ENCODE assay signal across 7 mouse cellular contexts in the genomic region with DNA sequence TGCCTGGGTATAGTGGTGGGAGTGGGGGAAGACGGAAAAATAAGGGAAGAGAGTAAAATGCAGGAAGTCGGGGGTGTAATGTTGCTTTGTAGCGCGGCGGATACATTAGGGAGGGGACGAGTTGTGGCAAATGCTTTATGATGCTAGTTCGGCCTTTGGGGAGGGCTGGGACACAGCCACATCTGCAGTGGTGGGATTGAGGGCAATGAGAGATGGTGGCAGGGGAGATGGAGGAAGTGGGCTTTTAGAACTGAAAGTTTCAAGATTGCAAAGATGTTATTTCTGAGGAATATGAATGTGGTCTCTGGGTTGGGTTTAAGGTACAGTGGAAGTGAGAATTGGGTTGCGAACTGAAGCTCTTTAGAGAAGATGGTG. TPM values are rescaled to one million over a fixed set of nuclear protein-coding genes. Genes with fewer than 3 reads are reported as not detected.
DNase-seq lines count a peak whose midpoint lies in the region; ATAC-seq and TF ChIP-seq lines count a peak whose summit lies in the region.

No protein-coding gene starts in this region.

- H3K36me3 ChIP-seq in liver, embryonic 16.5 days (ENCODE audit: control insufficient read depth, insufficient read depth): no peaks in the 10 kb centered on the region
- H3K36me3 ChIP-seq in small intestine, adult 2 months (ENCODE audit: control insufficient read depth, insufficient read depth, low read length): no peaks in the 10 kb centered on the region

- no peak for TF ChIP-seq POLR2A in small intestine, adult 2 months (IDR thresholded peaks at IDR 0.05; ENCODE audit: low read depth, low read length)

- H3K4me1 ChIP-seq in liver, embryonic 16.5 days (ENCODE audit: control insufficient read depth, low read depth, low read length): peaks cover 13% of the 10 kb centered on the region
- H3K4me1 ChIP-seq in small intestine, adult 2 months (ENCODE audit: control insufficient read depth, insufficient read depth, insufficient read length, low read length): no peaks in the 10 kb centered on the region

- no peak for TF ChIP-seq CTCF in small intestine, adult 2 months (IDR thresholded peaks at IDR 0.05; ENCODE audit: extremely low read depth, insufficient read length, insufficient replicate concordance, low read depth, low read length)

- H3K4me2 ChIP-seq in liver, embryonic 16.5 days (ENCODE audit: low read depth, low read length): peak overlapping the region; percentile 69

- H3K9me3 ChIP-seq in liver, embryonic 16.5 days (replicated peaks; ENCODE audit: control insufficient read depth, low read length): no peaks in the 10 kb centered on the region

- peak; percentile 13 for DNase-seq in 3134 (ENCODE audit: extremely low read depth, insufficient read length, low spot score)
- DNase-seq in 416B (ENCODE audit: low read depth): peak; percentile 64
- peak; percentile 9 for DNase-seq in embryo, embryonic 11.5 days (ENCODE audit: low read depth, low spot score)
- DNase-seq in heart, postnatal 4 days: peak; percentile 33
- DNase-seq in layer of hippocampus, adult 8-10 months (ENCODE audit: low spot score in 2 of 2): no peak

- ATAC-seq in liver, embryonic 16.5 days (ENCODE audit: low read depth): no peak

- no peaks in the 10 kb centered on the region for H3K27me3 ChIP-seq in liver, embryonic 16.5 days (ENCODE audit: control insufficient read depth, insufficient read depth, low read depth, low read length)
- no peaks in the 10 kb centered on the region for H3K27me3 ChIP-seq in small intestine, adult 2 months (ENCODE audit: control insufficient read depth, insufficient read depth, low read length)

- peak overlapping the region; percentile 94 for H3K27ac ChIP-seq in liver, embryonic 16.5 days (ENCODE audit: low read length)
- H3K27ac ChIP-seq in small intestine, adult 2 months (ENCODE audit: insufficient read depth, low read depth, low read length): peak overlapping the region; percentile 64

- WGBS in liver, embryonic 16.5 days (ENCODE audit: insufficient replicate concordance): under 1% methylated on average over 8 of the region's 8 CpGs
- WGBS in small intestine, adult 2 months: under 1% methylated on average over 8 of the region's 8 CpGs

- peak overlapping the region; percentile 100 for H3K9ac ChIP-seq in liver, embryonic 16.5 days (ENCODE audit: low read depth, low read length)

- peak overlapping the region; percentile 98 for H3K4me3 ChIP-seq in liver, embryonic 16.5 days (ENCODE audit: low read depth, low read length)
- peak overlapping the region; percentile 85 for H3K4me3 ChIP-seq in small intestine, adult 2 months (ENCODE audit: low read depth, low read length)

RNA-seq across cellular contexts. Expression of a gene that starts 1.2 kb away (rescaled TPM):
- total RNA-seq in heart, postnatal 4 days (2021): 100 to 1,000 TPM; 194 to 206 TPM
- polyA plus RNA-seq in liver, embryonic 16.5 days (2015; fragmentation: Nextera tagmentation; extraction: Ambion mirVana): 85.5 and 95.0 TPM in 2 replicates
- 166 and 317 TPM in 2 replicates for polyA plus RNA-seq in small intestine, adult 2 months (2012; rRNA removed)
- total RNA-seq in layer of hippocampus, adult 8-10 months (2022): 100 to 1,000 TPM; 672 to 816 (median 749) TPM

RNA-seq across cellular contexts. Expression of a gene that starts 28.0 kb away (rescaled TPM):
- total RNA-seq in heart, postnatal 4 days (2021): 10 to 100 TPM; 35.9 to 39.8 TPM
- 1.4 and 1.6 TPM in 2 replicates for polyA plus RNA-seq in liver, embryonic 16.5 days (2015; fragmentation: Nextera tagmentation; extraction: Ambion mirVana)
- polyA plus RNA-seq in small intestine, adult 2 months (2012; rRNA removed): 3.2 and 4.8 TPM in 2 replicates
- 1 to 10 TPM; 6.7 to 8.6 (median 7.7) TPM for total RNA-seq in layer of hippocampus, adult 8-10 months (2022)

Comparison
In these comparisons a context has a peak if more than half of its experiments do, and no peak if none do; other contexts are left out.
1. DNase-seq: peak in 3134 (single experiment), 416B (single experiment), embryo, embryonic 11.5 days (single experiment) and heart, postnatal 4 days (single experiment); none in layer of hippocampus, adult 8-10 months (0 of 2).